Mouse (Mus musculus): ENCODE measurements around the gene Ift57.

Gene Ift57

DNA sequence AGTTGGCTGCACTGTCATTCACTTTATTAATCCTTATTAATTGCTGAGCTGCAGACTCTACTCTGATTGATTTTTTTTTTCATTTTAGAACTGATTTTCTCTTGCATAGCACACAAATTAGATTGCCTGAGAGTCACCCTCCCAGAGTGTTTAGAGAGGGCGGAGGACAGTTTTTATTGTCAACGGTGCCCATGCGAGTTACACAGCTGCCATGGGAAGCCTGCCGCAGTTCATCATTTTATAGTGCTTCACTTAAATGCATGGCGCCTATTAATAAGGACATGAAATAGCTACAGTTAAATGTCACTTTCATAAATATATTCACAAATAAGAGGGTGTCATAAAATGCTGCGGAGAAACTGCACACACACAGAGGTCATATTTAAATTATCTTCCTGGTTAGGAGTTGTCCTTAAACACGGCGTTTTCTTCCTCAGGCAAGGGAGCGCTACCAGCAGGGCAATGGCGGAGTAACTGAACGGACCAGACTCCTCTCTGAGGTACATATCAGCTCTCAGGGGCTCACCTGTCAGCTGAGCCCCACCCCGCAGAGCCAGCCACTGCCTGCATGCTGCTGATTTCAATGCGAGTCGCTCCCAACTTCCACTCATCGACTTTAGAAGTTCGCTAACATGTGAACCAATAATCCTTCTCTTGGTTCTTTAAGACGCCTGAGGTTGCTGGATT lies 61.6 kb downstream of the Ift57 start:
- DNase-seq: no peak

DNA sequence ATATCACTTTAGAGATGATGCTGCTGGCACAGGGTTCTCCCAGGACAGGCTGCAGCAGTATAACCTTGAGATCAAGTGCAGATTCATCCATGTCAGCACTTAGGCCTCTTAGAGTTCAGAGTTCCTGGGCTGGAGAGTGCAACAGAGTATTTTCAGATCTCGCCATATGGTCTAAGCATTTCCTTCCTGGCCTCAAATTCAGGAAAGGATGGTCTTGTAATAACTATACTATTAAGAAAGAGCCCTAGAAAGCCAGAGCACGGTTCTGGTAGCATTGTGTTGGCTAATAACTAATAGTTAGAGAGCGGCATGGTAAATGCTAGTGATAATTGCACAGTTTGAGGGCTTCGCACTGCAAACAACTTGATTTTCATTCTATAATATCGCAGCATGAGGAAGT lies 62.9 kb downstream of the Ift57 start:
- DNase-seq: no peak

DNA sequence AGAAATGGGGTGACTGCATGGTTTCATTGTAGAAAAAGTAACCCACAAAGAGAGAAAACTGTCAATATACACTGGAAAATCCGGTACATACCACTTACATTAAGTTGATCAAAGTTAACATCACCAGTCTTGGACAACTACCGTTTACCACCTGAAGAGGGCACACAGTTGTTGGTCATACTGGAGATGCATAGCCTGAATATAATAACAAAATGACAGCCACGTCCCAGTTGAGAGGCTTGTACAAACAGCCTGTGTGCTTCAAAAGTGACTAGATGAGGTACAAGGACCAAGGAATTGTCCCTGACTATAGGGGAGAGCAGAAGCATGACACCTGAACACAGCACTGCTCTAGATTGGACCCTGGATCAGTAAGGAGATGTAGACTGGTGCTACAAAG lies 67.3 kb downstream of the Ift57 start:
- DNase-seq: peak; percentile 41 to 53

DNA sequence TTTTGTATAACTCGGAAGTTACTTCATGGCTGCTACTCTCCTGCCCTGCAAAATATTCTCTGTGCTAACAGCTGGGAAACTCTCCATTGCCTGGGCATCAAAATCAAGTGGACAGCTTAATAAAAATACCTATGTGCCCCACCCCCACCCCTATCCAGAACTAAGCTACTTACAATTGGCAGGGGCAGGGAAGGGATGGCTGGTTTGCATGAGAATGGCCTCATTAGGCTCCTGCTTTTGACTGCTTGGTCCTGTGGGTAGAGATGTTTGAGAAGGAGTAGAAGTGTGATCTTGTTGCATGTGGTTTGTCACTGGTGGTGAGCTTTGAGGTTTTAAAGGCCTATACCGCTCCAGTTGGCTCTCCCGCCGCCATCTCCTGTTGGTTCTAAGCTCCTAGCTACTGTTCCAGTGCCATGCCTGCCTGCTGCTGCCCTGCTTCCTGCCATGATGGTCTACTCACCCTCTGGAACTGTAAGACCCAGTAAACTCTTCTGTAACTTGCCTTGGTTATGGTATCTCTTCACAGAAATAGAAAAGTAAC lies 69.5 kb downstream of the Ift57 start:
- no peak for DNase-seq

DNA sequence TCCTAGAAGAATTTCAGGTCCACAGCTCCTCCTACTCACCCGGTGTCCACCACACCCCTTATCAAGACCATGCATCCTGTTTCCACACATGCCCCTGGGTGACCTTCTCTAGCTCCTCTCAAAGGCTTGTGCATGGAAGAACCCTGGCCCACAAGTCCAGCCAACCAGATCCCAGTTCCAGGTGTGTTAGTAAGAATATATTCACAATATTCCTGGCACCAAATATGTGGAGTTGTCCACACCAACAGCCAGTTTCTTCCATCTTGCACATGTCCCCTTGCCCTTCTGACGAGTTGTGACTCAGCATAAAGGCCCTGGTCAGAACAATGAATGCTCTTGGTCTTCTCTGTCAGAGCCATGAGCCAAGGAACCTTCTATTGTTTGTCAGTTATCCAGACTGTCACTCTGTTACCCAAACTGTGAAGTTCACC lies 70.8 kb downstream of the Ift57 start:
- DNase-seq: no peak

DNA sequence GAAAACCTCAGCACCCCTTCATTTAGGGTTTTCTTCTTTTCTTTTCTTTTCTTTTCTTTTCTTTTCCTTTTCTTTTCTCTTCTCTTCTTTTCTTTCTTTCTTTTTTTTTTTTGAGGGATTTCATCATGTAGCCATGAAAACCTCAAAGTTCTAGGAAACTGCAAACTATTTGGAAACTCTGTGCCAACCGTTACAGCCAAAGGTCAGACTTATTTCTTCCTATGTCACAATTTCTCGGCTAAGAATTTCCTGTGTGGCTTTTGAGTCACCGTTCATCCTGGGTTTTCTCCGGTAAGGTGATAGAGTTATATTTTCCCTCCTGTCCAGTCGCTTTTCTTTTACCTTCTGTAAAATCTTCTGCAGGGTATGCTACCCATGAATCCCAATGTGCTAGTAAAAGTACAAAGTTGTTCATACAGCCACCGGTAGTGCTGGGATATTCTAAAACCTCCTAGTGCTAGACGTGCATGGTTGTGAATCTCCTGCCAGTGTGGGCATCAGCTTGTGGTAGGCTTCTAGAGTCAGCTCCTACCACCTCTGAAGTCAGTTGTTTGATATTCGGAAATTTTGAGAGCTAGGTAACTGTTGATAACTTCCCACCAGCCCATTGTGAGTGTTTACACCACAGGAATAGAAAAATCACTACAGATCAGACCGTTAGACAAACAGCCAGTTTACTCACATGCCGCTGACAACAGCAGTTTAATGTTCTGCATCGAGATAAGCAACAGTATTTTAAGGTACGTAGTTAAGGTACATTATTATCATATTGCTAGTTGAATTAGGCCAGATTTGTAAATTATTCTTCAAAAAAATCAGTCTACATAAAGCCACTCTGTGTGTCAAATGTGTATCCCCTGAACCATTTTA lies 71.5 kb downstream of the Ift57 start:
- DNase-seq: no peak

DNA sequence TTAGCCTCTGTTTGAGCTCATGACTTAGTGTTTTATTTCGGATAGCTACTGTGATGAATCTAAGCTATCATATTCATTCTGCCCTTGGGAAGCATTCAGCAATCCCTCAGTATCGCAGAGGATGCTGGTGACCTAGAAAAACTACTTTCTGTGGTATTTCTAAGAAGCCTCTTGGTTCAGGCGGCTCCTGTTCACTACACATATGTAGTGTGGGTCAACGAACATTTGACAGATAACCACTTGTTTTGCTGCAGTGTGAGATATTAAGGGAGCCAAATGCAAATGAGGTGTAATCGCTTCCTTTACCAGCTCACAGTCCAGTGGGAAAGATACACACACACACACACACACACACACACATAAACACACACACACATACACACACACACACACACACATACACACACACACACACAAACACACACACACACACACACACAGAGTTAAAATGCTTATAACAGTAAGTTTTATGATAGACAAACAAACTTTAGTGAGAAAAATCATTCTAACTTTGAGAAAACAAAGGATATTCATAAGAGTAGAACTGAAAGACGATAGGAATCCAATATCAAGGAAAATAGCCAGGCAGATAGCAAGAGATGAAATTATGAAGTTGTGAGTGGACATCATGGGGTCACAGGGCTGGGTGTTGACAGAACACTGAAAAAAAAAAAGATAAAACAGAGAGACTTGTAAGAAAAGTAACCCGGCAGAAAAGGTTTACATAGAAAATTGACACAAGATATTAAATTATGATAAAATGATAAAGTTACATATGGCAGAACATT lies 72.8 kb downstream of the Ift57 start:
- DNase-seq: no peak

DNA sequence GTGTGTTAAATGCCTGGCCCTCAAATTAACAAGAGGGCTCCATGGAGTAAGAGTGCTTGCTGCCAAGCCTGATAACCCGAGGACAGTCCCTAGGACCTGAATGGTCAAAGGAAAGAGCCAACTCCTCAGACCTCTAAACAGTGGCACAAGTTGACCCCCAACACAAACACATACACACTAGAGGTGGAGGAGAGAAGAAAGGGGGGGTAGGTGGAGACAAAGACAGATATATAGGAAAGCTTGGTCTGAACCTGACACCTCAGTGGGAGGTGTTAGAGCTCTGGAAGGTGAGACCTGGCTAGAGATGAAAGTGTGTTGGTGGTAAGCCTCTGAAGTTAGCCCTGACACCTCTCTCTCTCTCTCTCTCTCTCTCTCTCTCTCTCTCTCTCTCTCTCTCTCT lies 73.5 kb downstream of the Ift57 start:
- DNase-seq: no peak

DNA sequence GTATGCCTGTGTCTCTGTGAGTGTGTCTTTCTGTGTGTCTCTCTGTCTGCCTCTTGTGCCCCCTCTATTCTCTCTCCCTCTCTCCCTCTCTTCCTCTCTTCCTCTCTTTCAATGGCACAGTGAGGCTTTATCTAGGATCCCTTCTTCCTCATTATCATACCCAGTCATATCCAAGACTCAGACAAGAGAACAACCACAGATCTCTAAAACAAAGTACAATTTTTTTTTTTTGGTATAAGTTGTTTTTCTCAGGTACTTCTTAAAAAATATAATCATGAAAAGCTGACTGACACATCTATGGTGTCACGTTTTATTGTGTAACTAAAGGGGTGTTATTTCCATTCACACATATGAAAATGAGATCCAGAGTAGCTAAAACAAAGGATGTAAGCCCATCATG lies 74.0 kb downstream of the Ift57 start:
- DNase-seq: no peak

DNA sequence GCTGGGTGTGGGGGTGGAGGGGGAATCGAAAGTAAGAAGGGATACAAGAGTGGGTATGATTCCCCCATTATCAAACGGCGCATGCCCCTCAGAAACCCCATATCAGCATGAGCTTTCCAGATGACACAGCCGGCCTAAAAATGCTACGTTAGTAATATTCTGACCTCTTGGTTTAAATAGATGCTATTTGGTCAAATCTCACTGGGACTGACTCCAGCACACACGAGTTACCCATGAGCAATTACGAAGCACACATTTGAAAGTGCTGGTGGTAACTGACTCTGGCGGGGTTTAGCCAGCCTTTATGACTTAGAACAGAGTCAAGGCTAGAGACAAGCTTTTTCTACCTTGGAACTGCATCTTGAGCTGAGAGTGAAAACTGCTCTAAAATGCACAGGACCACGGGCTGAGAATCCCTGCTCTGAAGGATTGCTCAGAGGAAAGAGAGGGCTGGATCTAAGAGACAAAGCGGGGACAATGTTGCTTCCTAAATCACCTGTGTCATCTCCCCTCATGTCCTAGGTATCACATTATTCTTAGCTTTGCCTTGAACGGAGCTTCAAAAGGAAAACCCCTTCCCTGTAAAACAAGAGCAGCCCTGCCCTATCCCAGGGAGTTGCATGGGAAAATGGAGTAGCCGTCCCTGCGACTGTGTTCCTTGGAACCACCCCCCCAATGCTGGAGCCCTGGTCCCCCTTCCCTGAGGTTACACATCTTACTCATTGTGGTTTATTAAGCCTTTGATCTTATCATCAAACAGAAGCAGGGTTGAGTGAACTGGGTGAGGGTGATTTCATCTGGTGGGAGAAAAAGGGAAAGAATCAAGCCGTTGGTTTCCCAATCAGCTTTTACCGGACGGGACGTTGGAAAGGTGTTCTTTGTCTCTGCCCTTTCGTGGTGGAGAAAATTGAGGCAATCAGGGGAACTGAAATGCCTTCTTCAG lies 75.3 kb downstream of the Ift57 start:
- no peak for DNase-seq

DNA sequence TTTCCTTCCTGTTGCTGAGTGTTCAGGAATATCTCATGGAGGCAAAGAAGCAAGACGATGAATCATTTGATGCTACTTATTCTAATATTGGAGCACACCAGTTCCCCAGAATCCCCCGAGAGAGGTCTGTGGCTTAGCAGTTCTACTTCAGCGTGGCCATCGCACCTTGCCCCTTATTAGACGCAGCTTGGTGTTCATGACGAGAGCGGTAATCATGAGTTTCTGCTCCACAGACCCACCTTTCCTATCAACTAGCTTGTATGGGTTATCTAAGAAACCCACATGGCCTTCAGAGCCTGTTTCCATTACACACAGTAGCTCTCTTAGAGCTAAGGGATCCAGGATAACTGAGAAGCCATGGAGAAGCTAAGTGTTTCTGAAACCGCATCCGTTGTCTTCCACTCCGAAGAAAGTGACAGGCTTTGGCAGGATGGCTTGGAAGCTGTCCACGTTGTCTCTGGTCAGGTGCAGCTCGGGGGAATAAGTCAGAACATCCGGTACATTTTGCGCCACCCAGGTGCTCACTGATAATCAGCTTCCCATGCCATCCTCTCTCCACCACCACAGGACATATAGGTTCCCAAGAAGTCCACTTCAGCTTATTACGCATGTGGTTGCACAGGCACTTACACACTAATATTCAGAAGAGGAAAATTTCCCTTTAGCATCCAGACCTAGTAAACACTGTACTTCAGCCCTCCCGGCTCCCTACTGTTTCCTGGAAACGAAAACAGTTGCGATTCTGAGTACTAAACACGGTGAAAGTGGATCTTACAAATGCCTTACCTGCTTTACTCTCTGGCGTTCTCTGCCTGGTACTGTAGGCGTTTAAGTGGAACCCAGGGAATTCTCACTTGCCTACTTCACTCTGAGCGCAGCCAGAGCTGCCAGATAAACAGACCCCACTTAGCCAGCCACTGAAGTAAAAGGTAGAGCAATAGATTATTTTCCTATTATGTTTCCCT lies 76.3 kb downstream of the Ift57 start:
- DNase-seq: no peak

DNA sequence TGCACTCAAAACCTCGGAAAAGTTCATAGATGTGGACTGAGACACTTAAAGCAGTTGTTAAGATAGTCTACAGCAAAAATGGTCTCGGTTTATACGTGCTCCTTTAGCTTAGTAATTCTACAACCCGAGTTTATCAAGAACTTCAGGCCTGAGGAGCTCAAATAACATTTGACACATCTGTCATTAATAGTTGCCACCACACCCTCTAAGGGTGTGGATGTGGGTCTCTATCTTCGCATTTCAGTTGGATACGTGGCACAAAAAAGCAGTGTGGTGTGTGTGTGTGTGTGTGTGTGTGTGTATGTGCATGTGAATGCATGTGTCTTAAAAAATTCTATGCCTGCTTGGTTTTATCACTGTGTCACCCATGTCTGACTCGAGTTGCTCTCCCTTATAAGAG lies 77.9 kb downstream of the Ift57 start:
- DNase-seq: no peak

DNA sequence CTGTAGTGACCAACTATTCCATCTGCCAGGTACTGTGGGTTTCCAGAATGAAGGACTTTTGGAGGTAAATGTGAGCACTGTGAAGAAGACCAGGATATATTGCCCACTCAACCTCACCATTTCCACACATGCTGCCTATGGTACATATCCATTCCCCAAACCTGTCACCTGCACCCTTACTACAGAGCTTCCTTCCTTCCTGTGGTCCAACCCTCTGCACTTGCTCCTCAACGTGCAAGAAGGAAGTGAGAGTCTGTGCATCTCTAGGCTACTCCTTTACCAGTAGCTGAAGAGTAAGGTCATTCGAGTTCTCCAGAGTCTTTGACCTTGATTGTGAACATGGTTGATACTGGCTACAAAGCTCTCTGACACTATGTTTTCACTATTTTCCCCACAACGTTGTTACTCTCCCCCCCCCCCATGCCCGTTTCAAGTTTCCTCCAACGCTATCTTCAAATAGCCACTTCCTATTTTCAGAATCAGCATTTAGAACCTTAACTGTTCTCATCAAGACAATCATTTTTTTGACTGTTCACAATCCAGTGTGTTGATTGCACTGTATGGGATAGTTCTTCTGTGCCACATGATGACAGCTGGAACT lies 82.6 kb downstream of the Ift57 start:
- no peak for DNase-seq

DNA sequence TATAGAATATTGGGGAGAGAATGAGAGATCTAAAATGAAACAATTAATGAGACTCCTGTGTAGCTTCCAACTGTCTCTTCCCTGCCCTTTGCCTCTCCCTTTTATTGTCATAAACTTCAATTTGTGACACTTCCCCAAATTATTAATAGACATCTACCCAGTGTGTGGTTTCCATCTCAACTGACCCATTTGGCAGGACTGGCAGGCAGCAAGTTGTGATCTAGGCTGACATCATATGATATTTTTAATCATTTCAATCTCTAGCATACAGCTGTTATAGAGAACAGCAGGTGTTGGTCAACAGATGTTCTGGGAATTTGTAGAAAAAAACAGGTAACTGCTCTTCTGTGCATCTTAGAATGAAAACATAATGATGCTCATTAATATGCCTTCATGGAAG lies 84.3 kb downstream of the Ift57 start:
- DNase-seq: no peak

DNA sequence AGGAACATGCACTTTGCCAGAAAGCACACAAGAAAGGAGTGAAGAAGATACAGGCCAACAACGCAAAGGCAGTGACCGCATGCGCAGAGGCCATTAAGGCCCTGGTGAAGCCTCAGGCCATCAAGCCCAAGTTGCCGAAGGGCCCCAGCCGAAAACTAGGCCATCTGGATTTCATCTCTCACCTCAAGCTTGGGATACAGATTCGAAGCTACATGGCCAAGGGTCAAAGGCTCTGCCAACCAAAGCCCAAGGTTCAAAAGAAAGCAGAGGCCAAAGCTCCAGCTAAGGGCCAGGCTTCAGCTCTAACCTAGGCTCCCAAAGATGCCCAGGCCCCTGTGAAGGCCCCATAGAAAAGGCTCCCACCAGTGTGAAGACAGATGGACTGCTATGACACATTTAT lies 87.1 kb downstream of the Ift57 start:
- DNase-seq: no peak

DNA sequence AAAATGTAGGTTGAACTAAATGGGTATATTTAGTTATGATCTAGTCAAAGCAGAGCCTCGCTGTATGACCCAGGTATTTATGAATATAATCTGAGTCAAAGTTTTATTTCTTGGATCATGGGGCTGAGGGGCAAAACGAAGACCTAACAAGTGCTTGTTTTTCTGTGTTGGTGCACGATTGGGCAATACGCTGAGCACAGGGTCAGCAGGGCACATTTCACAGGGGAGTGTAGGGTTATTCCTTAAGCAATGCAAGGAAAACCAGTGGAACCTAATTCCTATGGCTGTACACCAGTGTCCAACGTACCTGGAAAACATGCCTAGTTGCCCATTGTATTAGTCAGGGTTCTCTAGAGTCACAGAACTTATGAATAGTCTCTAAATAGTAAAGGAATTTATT lies 88.7 kb downstream of the Ift57 start:
- DNase-seq: no peak

DNA sequence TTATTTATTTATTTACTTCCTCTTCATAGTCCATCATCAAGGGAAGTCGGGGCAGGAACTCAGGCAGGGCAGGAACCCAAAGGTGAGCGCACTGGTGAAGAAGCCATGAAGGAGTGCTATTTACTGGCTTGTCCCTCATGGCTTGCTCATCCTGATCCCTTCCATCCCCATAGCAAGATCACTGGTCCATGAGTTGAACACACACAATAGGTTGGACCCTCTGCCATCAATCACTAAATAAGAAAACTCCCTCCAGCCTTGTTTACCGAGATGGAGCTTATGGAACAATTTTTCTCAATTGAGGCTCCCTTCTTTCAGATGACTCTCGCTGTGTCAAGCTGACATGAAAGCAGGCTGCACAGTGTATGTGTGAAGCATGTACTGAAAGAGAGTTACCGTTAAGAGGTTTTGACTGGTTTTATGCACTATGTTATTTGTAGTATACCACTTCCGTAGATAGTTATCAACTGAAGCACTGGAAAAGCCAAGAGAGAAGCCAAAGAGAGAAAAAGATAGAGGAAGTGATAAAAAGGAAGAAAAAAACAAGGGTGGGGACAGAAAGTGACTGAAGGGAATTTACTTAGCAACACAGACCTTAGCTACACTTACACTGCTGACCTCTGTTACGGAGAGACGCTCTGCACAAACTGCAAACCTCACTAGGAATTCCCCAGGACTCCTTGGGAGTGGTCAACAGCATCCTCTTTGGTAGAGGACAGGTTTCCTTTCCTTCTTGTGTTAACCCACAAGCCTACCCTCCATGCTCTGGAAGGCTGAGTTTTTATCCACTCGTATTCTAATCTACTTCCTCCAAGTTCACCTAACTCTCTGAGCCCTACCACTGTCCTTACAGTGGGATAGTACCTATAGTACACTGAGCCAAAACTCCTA lies 91.8 kb downstream of the Ift57 start:
- no peak for DNase-seq

DNA sequence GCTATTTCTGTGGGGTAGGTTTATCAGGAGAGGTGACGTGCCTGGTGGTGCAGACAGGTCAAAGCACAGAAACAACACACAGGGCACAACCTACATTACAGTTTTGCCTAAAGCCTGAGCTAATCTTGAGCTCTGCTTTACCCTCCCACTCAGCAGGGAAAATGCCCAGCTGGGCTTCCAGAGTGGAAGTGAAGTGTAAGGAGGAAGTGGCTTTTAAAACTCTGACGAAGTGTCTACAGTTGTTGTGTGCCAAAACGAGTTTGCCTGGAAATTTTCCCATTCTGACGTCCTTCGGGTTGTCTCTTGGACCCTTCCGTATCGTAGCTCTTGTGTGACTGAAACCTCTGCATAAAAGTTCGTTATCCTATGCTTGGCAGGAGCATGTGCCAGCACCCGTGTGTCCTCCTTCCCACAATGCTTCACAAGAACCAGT lies 93.4 kb downstream of the Ift57 start:
- DNase-seq: peak; percentile 26 to 36

DNA sequence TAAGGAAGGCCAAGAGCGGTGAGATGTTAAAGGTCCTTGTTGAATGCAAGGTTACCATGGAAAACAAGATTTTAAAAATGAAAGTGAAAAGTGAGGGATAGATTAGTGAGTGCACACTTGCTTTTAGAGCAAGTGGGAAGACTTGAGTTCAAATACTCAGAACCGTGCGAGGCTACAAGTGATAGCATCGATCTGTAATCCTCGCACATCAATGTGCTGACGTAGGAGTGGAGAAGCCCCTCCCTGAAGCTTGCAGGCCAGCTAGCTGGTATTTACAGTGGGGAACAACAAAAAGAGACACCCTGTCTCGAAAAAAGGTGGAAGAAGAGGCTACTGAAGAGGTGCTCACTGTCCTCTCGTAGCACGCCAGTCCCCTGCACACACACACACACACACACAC lies 94.6 kb downstream of the Ift57 start:
- no peak for DNase-seq

All from kidney, postnatal 4 days (tissue).